Mouse (Mus musculus) cerebellum, adult 2 months (tissue): ENCODE measurements around the gene Sik3.

Experiments
- CTCF ChIP-seq: fragments of 200-500 bp; IDR thresholded peaks from 2 replicates; pipeline ENCODE4 v1.5.1; 2011; ENCODE audit warnings: low read depth, mild to moderate bottlenecking, control low read depth, low read length, moderate library complexity, borderline replicate concordance; ENCODE audit not compliant: insufficient read depth
- POLR2A ChIP-seq: fragments of 200-500 bp; IDR thresholded peaks from 2 replicates; pipeline ENCODE4 v1.6.1; 2011; ENCODE audit warnings: low read length, control low read depth, borderline replicate concordance; ENCODE audit not compliant: insufficient read depth

DNA sequence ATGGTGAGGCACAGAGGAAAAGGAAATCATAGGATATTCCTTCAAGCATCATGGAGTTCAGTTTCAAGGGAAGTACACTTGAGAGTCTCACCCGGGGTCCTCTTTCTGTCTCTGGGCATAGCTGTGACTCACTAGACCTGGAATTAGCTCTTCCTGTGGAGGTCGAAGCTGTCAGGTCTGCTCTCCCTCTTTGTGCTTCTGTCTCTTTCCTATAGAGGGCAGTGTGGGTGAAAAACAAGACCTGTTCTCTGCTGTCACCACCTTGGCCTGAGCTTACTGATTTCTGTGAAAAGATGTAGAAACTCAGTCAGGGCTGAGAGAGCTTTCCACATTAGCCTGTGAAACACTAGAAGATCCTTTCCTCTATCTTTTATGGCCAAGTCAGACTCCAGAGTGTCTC lies 172.6 kb downstream of the Sik3 start:
- TF ChIP-seq POLR2A (no peak), CTCF (peak; percentile 59; the same call in 1 of the 2 replicates)
